In genomic region chr8:21992184-21992583, GRCm38 (mm10) we compare ENCODE assay signal across 9 mouse cellular contexts. TPM values are rescaled to one million over a fixed set of nuclear protein-coding genes. Genes with fewer than 3 reads are reported as not detected.
DNase-seq lines count a peak whose midpoint lies in the region; ATAC-seq lines count a peak whose summit lies in the region.
"Had no signal": no experiment of that assay in that cellular context is flagged by ENCODE, and none has a peak within 500 bp of the region (broad histone marks: within the 10 kb centered on the region; RNA-seq: fewer than 3 reads in every experiment).

No protein-coding gene starts in this region.

- no peak overlapping the region for H3K9ac ChIP-seq in neural tube, embryonic 14.5 days (replicated peaks; ENCODE audit: low read depth, low read length)

- peak; percentile 7 for DNase-seq in thymus, postnatal 0 days (ENCODE audit: low spot score)
- DNase-seq in thymus, postnatal 10 days (ENCODE audit: low spot score in 2 of 2), result no peak
- DNase-seq in cerebellum, adult 18-20 months, result peak; percentile 62 to 65
- DNase-seq in frontal cortex, adult 2 months (ENCODE audit: extremely low spot score in 1 of 2, low spot score in 1 of 2), result peak; percentile 25 to 83
- peak; percentile 28 to 61 for DNase-seq in kidney, adult 8-10 months
- peak; percentile 38 to 58 for DNase-seq in left cerebral cortex, postnatal 36 days (ENCODE audit: low spot score in 2 of 2)
- DNase-seq in spleen, postnatal 14 days (ENCODE audit: low spot score in 2 of 2), result no peak

- H3K9me3 ChIP-seq in neural tube, embryonic 14.5 days (ENCODE audit: control insufficient read depth, low read length), result no peaks in the 10 kb centered on the region

- H3K27me3 ChIP-seq in neural tube, embryonic 14.5 days (ENCODE audit: control insufficient read depth, insufficient read depth, low read length), result no peaks in the 10 kb centered on the region

- H3K4me3 ChIP-seq in neural tube, embryonic 14.5 days (ENCODE audit: low read depth, low read length), result no peak overlapping the region

- no peak overlapping the region for H3K27ac ChIP-seq in neural tube, embryonic 14.5 days (ENCODE audit: low read depth, low read length)
- H3K27ac ChIP-seq: macrophage had no signal

- intact Hi-C loops in left cerebral cortex, postnatal 36 days (cut with DNase I), result loop anchor here (5.0 kb wide), 3 partner anchors 55 to 420 kb away; partner anchors contain the start of genes Mrps31 and Nek3

- no peaks in the 10 kb centered on the region for H3K4me1 ChIP-seq in neural tube, embryonic 14.5 days (ENCODE audit: control insufficient read depth, insufficient read depth, low read length)

- no peaks in the 10 kb centered on the region for H3K36me3 ChIP-seq in neural tube, embryonic 14.5 days (ENCODE audit: control insufficient read depth, insufficient read depth, low read length)

- 27% methylated on average over 6 of the region's 6 CpGs for WGBS in neural tube, embryonic 14.5 days

- ATAC-seq in neural tube, embryonic 14.5 days (ENCODE audit: low read depth), result peak; percentile 89

- no peak overlapping the region for H3K4me2 ChIP-seq in neural tube, embryonic 14.5 days (ENCODE audit: low read depth, low read length)

RNA-seq across cellular contexts. Expression of gene Ccdc70, which starts 22.6 kb away (rescaled TPM):
- polyA plus RNA-seq in thymus, postnatal 0 days (2015; fragmentation: Nextera tagmentation; extraction: Ambion mirVana), result not detected in 2 replicates
- polyA plus RNA-seq in frontal cortex, adult 2 months (2012; rRNA removed), result not detected in 2 replicates
- not detected for total RNA-seq in left cerebral cortex, postnatal 36 days (2021)
- polyA plus RNA-seq in neural tube, embryonic 14.5 days (2014; fragmentation: Nextera tagmentation; extraction: Ambion mirVana), result not detected in 2 replicates
- polyA plus RNA-seq: macrophage had no signal

RNA-seq across cellular contexts. Expression of gene Fam90a1a, which starts 33.7 kb away (rescaled TPM):
- 0.07 TPM in 1 of 2 replicates, not detected in the other for polyA plus RNA-seq in thymus, postnatal 0 days (2015; fragmentation: Nextera tagmentation; extraction: Ambion mirVana)
- polyA plus RNA-seq in frontal cortex, adult 2 months (2012; rRNA removed), result not detected in 2 replicates
- total RNA-seq in left cerebral cortex, postnatal 36 days (2021), result not detected
- polyA plus RNA-seq in neural tube, embryonic 14.5 days (2014; fragmentation: Nextera tagmentation; extraction: Ambion mirVana), result not detected in 2 replicates
- polyA plus RNA-seq: macrophage had no signal

RNA-seq across cellular contexts. Expression of gene Defb13, which starts 45.6 kb away (rescaled TPM):
- polyA plus RNA-seq in thymus, postnatal 0 days (2015; fragmentation: Nextera tagmentation; extraction: Ambion mirVana), result not detected in 2 replicates
- polyA plus RNA-seq in frontal cortex, adult 2 months (2012; rRNA removed), result not detected in 2 replicates
- not detected for total RNA-seq in left cerebral cortex, postnatal 36 days (2021)
- not detected in 2 replicates for polyA plus RNA-seq in neural tube, embryonic 14.5 days (2014; fragmentation: Nextera tagmentation; extraction: Ambion mirVana)
- polyA plus RNA-seq: macrophage had no signal

RNA-seq across cellular contexts. Expression of gene Defb35, which starts 54.0 kb away (rescaled TPM):
- not detected in 2 replicates for polyA plus RNA-seq in thymus, postnatal 0 days (2015; fragmentation: Nextera tagmentation; extraction: Ambion mirVana)
- polyA plus RNA-seq in frontal cortex, adult 2 months (2012; rRNA removed), result not detected in 2 replicates
- total RNA-seq in left cerebral cortex, postnatal 36 days (2021), result not detected
- not detected in 2 replicates for polyA plus RNA-seq in neural tube, embryonic 14.5 days (2014; fragmentation: Nextera tagmentation; extraction: Ambion mirVana)
- polyA plus RNA-seq: macrophage had no signal

RNA-seq across cellular contexts. Expression of gene Defb15, which starts 59.7 kb away (rescaled TPM):
- polyA plus RNA-seq in thymus, postnatal 0 days (2015; fragmentation: Nextera tagmentation; extraction: Ambion mirVana), result not detected in 2 replicates
- not detected in 2 replicates for polyA plus RNA-seq in frontal cortex, adult 2 months (2012; rRNA removed)
- not detected for total RNA-seq in left cerebral cortex, postnatal 36 days (2021)
- not detected in 2 replicates for polyA plus RNA-seq in neural tube, embryonic 14.5 days (2014; fragmentation: Nextera tagmentation; extraction: Ambion mirVana)
- polyA plus RNA-seq: macrophage had no signal

Comparison
In these comparisons a context has a peak if more than half of its experiments do, and no peak if none do; other contexts are left out.
1. DNase-seq: peak in thymus, postnatal 0 days (single experiment), cerebellum, adult 18-20 months (2 of 2), frontal cortex, adult 2 months (2 of 2), kidney, adult 8-10 months (2 of 2) and left cerebral cortex, postnatal 36 days (2 of 2); none in thymus, postnatal 10 days (0 of 2) and spleen, postnatal 14 days (0 of 2).